Mouse (Mus musculus) liver, embryonic 14 days (tissue): ENCODE measurements around the gene Rabep2. TPM values are rescaled to one million over a fixed set of nuclear protein-coding genes. Genes with fewer than 3 reads are reported as not detected.

Experiments used
- polyA plus RNA-seq: library from polyadenylated mRNA; depleted of rRNA; stranded (reverse); fragments of >200 nt; gene quantifications from 2 replicates; pipeline ENCODE4 v1.2.3, GENCODE M21; 2012; rRNA removed

Gene Rabep2
- polyA plus RNA-seq = 3.7 and 4.3 TPM in 2 replicates

GRCm38 (mm10) chr7:126428631-126429502 lies at the start of gene Rabep2:
Gene Rabep2, plus strand, starts transcription at chr7:126428759.

GRCm38 (mm10) chr7:126396298-126397119 lies 32.0 kb upstream of the Rabep2 start, which contains the start of gene Nfatc2ip:
Gene Nfatc2ip, minus strand, starts transcription at chr7:126396737.

DNA sequence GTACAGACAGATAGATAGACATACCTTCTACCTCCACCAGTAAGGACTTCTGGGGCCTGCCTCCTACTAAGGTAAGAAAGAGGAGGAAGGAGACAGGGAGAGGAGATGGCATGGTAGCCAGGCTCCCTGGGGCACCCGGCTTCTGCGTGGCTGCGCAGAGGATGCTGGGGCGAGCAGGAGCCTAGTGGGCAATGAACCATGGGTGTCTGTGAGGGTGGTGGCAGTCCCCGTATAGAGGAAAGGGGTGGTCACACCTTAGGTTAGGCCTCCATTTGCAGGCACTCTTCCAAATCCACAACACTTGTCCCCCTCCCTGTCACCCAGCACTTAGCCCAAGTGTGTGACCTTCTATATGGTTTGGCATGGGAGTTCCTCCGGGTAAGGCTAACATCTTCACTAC lies 13.8 kb upstream of the Rabep2 start, which contains the start of gene Cd19:
Cd19 (minus strand) TSS at position 165 of the 400 bp plus-strand sequence.

GRCm38 (mm10) chr7:126463004-126463403 lies 34.4 kb downstream of the Rabep2 start, which contains the start of gene Atp2a1:
Gene Atp2a1, minus strand, starts transcription at chr7:126463108.

GRCm38 (mm10) chr7:126474993-126475581 lies 46.5 kb downstream of the Rabep2 start, which contains the start of gene Sh2b1:
Gene Sh2b1, minus strand, starts transcription at chr7:126475424.

DNA sequence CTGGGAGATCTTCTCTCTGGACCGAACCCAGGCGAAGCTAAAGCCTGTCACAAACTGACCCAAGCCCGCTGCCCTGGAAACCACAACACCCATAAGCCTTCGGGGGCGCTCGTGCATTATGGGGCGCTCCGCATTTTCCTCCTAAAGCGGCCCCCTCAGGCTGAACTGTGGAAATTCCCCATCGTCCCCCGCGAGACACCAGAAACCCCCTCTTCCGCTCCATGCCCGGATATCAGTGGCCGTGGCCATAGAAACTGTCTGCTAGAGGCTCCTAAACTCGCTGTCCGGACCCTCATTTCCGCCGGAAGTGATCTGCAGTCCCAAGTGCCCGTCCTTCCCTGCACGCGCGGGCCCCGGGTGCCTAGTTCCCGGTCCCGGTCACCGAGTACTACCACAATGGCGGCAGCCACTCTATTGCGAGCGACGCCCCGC lies 58.5 kb downstream of the Rabep2 start, which contains the start of gene Tufm:
Tufm (plus strand) TSS at position 310 of the 432 bp plus-strand sequence.

Other genes starting within 250 kb of the Rabep2 start
- 38.1 and 45.6 TPM in 2 replicates for gene Xpo6, start 228.3 kb upstream of the Rabep2 start, polyA plus RNA-seq
- gene Sbk1, start 156.1 kb upstream of the Rabep2 start, polyA plus RNA-seq = 0.77 and 0.89 TPM in 2 replicates
- gene Lat, start 59.2 kb upstream of the Rabep2 start, polyA plus RNA-seq = 7.6 and 7.8 TPM in 2 replicates
- gene Spns1, start 51.3 kb upstream of the Rabep2 start, polyA plus RNA-seq = 18.6 and 18.9 TPM in 2 replicates
- gene Nfatc2ip, start 32.0 kb upstream of the Rabep2 start, polyA plus RNA-seq = 6.6 and 8.4 TPM in 2 replicates
- 0.28 and 0.39 TPM in 2 replicates for gene Cd19, start 13.9 kb upstream of the Rabep2 start, polyA plus RNA-seq
- gene Atp2a1, start 34.3 kb downstream of the Rabep2 start, polyA plus RNA-seq = 0.07 and 2.3 TPM in 2 replicates
- 11.3 and 12.5 TPM in 2 replicates for gene Sh2b1, start 46.7 kb downstream of the Rabep2 start, polyA plus RNA-seq
- 64.3 and 72.3 TPM in 2 replicates for gene Tufm, start 58.6 kb downstream of the Rabep2 start, polyA plus RNA-seq
- 34.5 and 42.6 TPM in 2 replicates for gene Atxn2l, start 74.7 kb downstream of the Rabep2 start, polyA plus RNA-seq
- 62.2 and 63.9 TPM in 2 replicates for gene Eif3c, start 137.7 kb downstream of the Rabep2 start, polyA plus RNA-seq
- 1.5 and 1.8 TPM in 2 replicates for gene Apobr, start 156.2 kb downstream of the Rabep2 start, polyA plus RNA-seq
- 7.1 and 8.9 TPM in 2 replicates for gene Cln3, start 157.1 kb downstream of the Rabep2 start, polyA plus RNA-seq
- 0.05 TPM in 1 of 2 replicates, not detected in the other for gene Il27, start 166.2 kb downstream of the Rabep2 start, polyA plus RNA-seq
- 2.1 and 2.9 TPM in 2 replicates for gene Nupr1, start 202.1 kb downstream of the Rabep2 start, polyA plus RNA-seq
- 24.7 and 26.9 TPM in 2 replicates for gene Sgf29, start 220.6 kb downstream of the Rabep2 start, polyA plus RNA-seq
- 4.4 and 5.2 TPM in 2 replicates for gene Sult1a1, start 247.7 kb downstream of the Rabep2 start, polyA plus RNA-seq